Mouse (Mus musculus) heart, adult 2 months (tissue): ENCODE measurements around the gene Ttll2.
"Not testable (repeated sequence)": the region's sequence is repeated elsewhere in the genome, so short reads cannot be mapped to it uniquely, and the experiment has no call there.

Experiments used
- CTCF ChIP-seq: fragments of 200-600 bp; IDR thresholded peaks from 2 replicates; pipeline ENCODE4 v1.8.1; 2022; ENCODE audit warnings: antibody characterized with exemption, mild to moderate bottlenecking, moderate library complexity
- EP300 ChIP-seq: fragments of 200-500 bp; IDR thresholded peaks from 2 replicates; pipeline ENCODE4 v1.6.1; 2011; ENCODE audit warnings: low read depth, low read length, control low read depth; ENCODE audit not compliant: insufficient read depth
- POLR2A ChIP-seq: fragments of 200-500 bp; IDR thresholded peaks from 2 replicates; pipeline ENCODE4 v1.6.1; 2011; ENCODE audit warnings: mild to moderate bottlenecking, low read depth, low read length, control low read depth; ENCODE audit not compliant: insufficient read depth

- not testable (repeated sequence) for TF ChIP-seq CTCF, EP300, POLR2A
These were observed 25.4 kb upstream of the Ttll2 start for GRCm38 (mm10) chr17:7377907-7378306.
